Mouse (Mus musculus) MEL (cell line): ENCODE results near the gene Cacna1c.

Source experiments
- CHD2 ChIP-seq: IDR thresholded peaks from 2 replicates; pipeline ENCODE4 v1.6.1; 2011; ENCODE audit warnings: low read length, improper control_type of control experiment
- CTCF ChIP-seq, 3 experiments: IDR thresholded peaks in 2 of 3; conservative IDR thresholded peaks in 1 of 3; 2 replicates each; pipeline ENCODE4 v1.5.1; 2011 to 2012; ENCODE audit warnings: low read length in 3 of 3, low read depth in 2 of 3, mild to moderate bottlenecking in 2 of 3, improper control_type of control experiment in 1 of 3, inconsistent platforms in 1 of 3, mixed read lengths in 1 of 3, moderate library complexity in 1 of 3; ENCODE audit not compliant: control insufficient read depth in 1 of 3, insufficient read depth in 1 of 3, poor library complexity in 1 of 3, severe bottlenecking in 1 of 3
- E2F4 ChIP-seq: IDR thresholded peaks from 2 replicates; pipeline ENCODE4 v1.6.1; 2011; ENCODE audit warnings: low read depth, low read length, improper control_type of control experiment, borderline replicate concordance
- MAX ChIP-seq: IDR thresholded peaks from 2 replicates; pipeline ENCODE4 v1.6.1; 2011; ENCODE audit warnings: low read length, improper control_type of control experiment
- MYC ChIP-seq: IDR thresholded peaks from 2 replicates; pipeline ENCODE4 v1.6.1; 2011; ENCODE audit warnings: low read depth, mild to moderate bottlenecking, low read length, improper control_type of control experiment, moderate library complexity
- POLR2A ChIP-seq, 2 experiments: IDR thresholded peaks; 2 replicates each; pipeline ENCODE4 v1.6.1; 2011 to 2012; ENCODE audit warnings: low read length in 2 of 2, mild to moderate bottlenecking in 2 of 2, control low read depth in 1 of 2, improper control_type of control experiment in 1 of 2, low read depth in 1 of 2, moderate library complexity in 1 of 2; ENCODE audit not compliant: control insufficient read depth in 1 of 2, insufficient read depth in 1 of 2, poor library complexity in 1 of 2
- RAD21 ChIP-seq: IDR thresholded peaks from 2 replicates; pipeline ENCODE4 v1.6.1; 2011; ENCODE audit warnings: mild to moderate bottlenecking, low read depth, low read length, improper control_type of control experiment
- ZNF384 ChIP-seq: IDR thresholded peaks from 2 replicates; pipeline ENCODE4 v1.6.1; 2012; ENCODE audit warnings: low read depth, mild to moderate bottlenecking, inconsistent platforms, low read length, improper control_type of control experiment

- no peak for TF ChIP-seq E2F4
- no peak for TF ChIP-seq CHD2
- TF ChIP-seq POLR2A (IDR thresholded peaks at IDR 0.05; ENCODE audit: control insufficient read depth in 1 of 2, insufficient read depth in 1 of 2, low read depth in 1 of 2, low read length in 2 of 2, poor library complexity in 1 of 2): no peak
- TF ChIP-seq CTCF (IDR thresholded peaks at IDR 0.05 in 2 of 3, conservative IDR thresholded peaks at IDR 0.05 in 1 of 3; ENCODE audit: control insufficient read depth in 1 of 3, insufficient read depth in 1 of 3, low read depth in 2 of 3, low read length in 3 of 3, poor library complexity in 1 of 3, severe bottlenecking in 1 of 3): no peak
- TF ChIP-seq MYC: no peak
- no peak for TF ChIP-seq RAD21
- TF ChIP-seq MAX: no peak
- no peak for TF ChIP-seq ZNF384
Observed at GRCm38 (mm10) chr6:118594070-118594469, 602.1 kb downstream of the Cacna1c start.
